Mouse (Mus musculus) ES-E14 (cell line): Measurements from ENCODE around the gene Sim1. TPM values are rescaled to one million over a fixed set of nuclear protein-coding genes. Genes with fewer than 3 reads are reported as not detected.
A peak's percentile ranks its signal among the peaks of the same experiment; 100 is the strongest.

ENCODE experiments used
- DNase-seq: peaks from one replicate; pipeline ENCODE4 v3.0.0-alpha.2; 2013; ENCODE audit warnings: low read depth, low spot score
- H3K27ac ChIP-seq: 2 replicates; pipeline ENCODE4 v1.5.1; 2012; ENCODE audit warnings: low read depth, mild to moderate bottlenecking, low read length, moderate library complexity, mixed read lengths; ENCODE audit not compliant: poor library complexity, insufficient read depth, severe bottlenecking
- H3K36me3 ChIP-seq: 2 replicates; pipeline ENCODE4 v1.6.1; 2012; ENCODE audit warnings: mild to moderate bottlenecking, low read length, moderate library complexity, mixed read lengths; ENCODE audit not compliant: control insufficient read depth, poor library complexity, insufficient read depth, severe bottlenecking
- H3K4me1 ChIP-seq, 2 experiments: fragments of 150-350 bp in 1 of 2; sonication (generic) in 1 of 2; 2 replicates each; pipeline ENCODE4 v1.6.1; 2012; ENCODE audit warnings: low read length in 2 of 2, mild to moderate bottlenecking in 1 of 2, mixed read lengths in 1 of 2; ENCODE audit not compliant: control insufficient read depth in 2 of 2, insufficient read depth in 2 of 2, poor library complexity in 1 of 2
- H3K4me3 ChIP-seq, 2 experiments: fragments of 150-350 bp in 1 of 2; sonication (generic) in 1 of 2; 2 replicates each; pipeline ENCODE4 v1.5.1; 2012; ENCODE audit warnings: low read length in 2 of 2, low read depth in 1 of 2, mild to moderate bottlenecking in 1 of 2, mixed read lengths in 1 of 2; ENCODE audit not compliant: insufficient read depth in 1 of 2, poor library complexity in 1 of 2, severe bottlenecking in 1 of 2
- H3K9ac ChIP-seq: 2 replicates; pipeline ENCODE4 v1.6.1; 2012; ENCODE audit warnings: low read depth, mild to moderate bottlenecking, low read length, mixed read lengths; ENCODE audit not compliant: poor library complexity, insufficient read depth, severe bottlenecking
- H3K9me3 ChIP-seq: fragments of 150-350 bp; sonication (generic); 2 replicates; pipeline ENCODE4 v1.6.1; 2012; ENCODE audit warnings: low read depth, mild to moderate bottlenecking, low read length; ENCODE audit not compliant: control insufficient read depth, insufficient read depth
- CHD2 ChIP-seq: IDR thresholded peaks from 2 replicates; pipeline ENCODE4 v1.6.1; 2014; ENCODE audit warnings: mild to moderate bottlenecking, low read depth, low read length, inconsistent platforms
- HCFC1 ChIP-seq: IDR thresholded peaks from 2 replicates; pipeline ENCODE4 v1.6.1; 2012; ENCODE audit warnings: low read length, inconsistent platforms, borderline replicate concordance; ENCODE audit not compliant: insufficient read depth
- MAFK ChIP-seq: IDR thresholded peaks from 2 replicates; pipeline ENCODE4 v1.6.1; 2014; ENCODE audit warnings: mild to moderate bottlenecking, low read depth, low read length, inconsistent platforms; ENCODE audit not compliant: insufficient read depth
- ZC3H11A ChIP-seq: IDR thresholded peaks from 2 replicates; pipeline ENCODE4 v1.6.1; 2012; ENCODE audit warnings: low read depth, mild to moderate bottlenecking, inconsistent platforms, low read length, borderline replicate concordance
- ZNF384 ChIP-seq: IDR thresholded peaks from 2 replicates; pipeline ENCODE4 v1.6.1; 2012; ENCODE audit warnings: low read depth, low read length, inconsistent platforms
- in situ Hi-C, 2 experiments: fragments of 600-800 bp; cut with MboI; formaldehyde crosslinking; loops; one replicate each; pipeline ENCODE4 v1.15.1; 2025; ENCODE audit warnings: low sequenced_read_pairs in 2 of 2, inconsistent platforms in 1 of 2; ENCODE audit not compliant: unreplicated experiment in 2 of 2
- total RNA-seq: library from RNA; depleted of rRNA; stranded (reverse); fragments of 300-350 nt; gene quantifications from 2 replicates; pipeline ENCODE4 v1.2.3, GENCODE M21; 2012

Gene Sim1
- total RNA-seq, 1 experiment, result 0.13 TPM

- in situ Hi-C loops, result no loop called here
- TF ChIP-seq ZC3H11A, result no peak
- TF ChIP-seq CHD2, result no peak
- no peak for TF ChIP-seq ZNF384
- TF ChIP-seq HCFC1, result no peak
- no peak for TF ChIP-seq MAFK
Observed at GRCm38 (mm10) chr10:50892751-50893320, 1.7 kb upstream of the Sim1 start.

GRCm38 (mm10) chr10:50893546-50893945 is 1.0 kb upstream of the Sim1 start:
- in situ Hi-C loops, result no loop called here
- Histone ChIP-seq H3K27ac (no peak overlapping the region), H3K4me1 (no peaks in the 10 kb centered on the region), H3K9me3 (no peaks in the 10 kb centered on the region), H3K4me3 (no peak overlapping the region), H3K36me3 (no peaks in the 10 kb centered on the region), H3K9ac (no peak overlapping the region)
- DNase-seq, result no peak
- TF ChIP-seq HCFC1, result no peak
- TF ChIP-seq ZNF384, result no peak
- TF ChIP-seq ZC3H11A, result no peak
- no peak for TF ChIP-seq MAFK
- no peak for TF ChIP-seq CHD2

More at GRCm38 (mm10) chr10:50892751-50893320, 1.7 kb upstream of the Sim1 start:
- DNase-seq, result no peak
- no peak overlapping the region for H3K9ac ChIP-seq
- no peaks in the 10 kb centered on the region for H3K36me3 ChIP-seq
- H3K9me3 ChIP-seq, result no peaks in the 10 kb centered on the region
- no peaks in the 10 kb centered on the region for H3K4me1 ChIP-seq
- no peak overlapping the region for H3K27ac ChIP-seq
- H3K4me3 ChIP-seq, result no peak overlapping the region

- Histone ChIP-seq H3K9me3 (no peaks in the 10 kb centered on the region), H3K36me3 (no peaks in the 10 kb centered on the region), H3K4me1 (no peaks in the 10 kb centered on the region), H3K4me3 (peak overlapping the region; percentile 58 to 59), H3K9ac (no peak overlapping the region), H3K27ac (no peak overlapping the region)
- no peak for TF ChIP-seq MAFK
- no peak for TF ChIP-seq ZC3H11A
- TF ChIP-seq HCFC1, result no peak
- no peak for TF ChIP-seq CHD2
- no peak for TF ChIP-seq ZNF384
- no peak for DNase-seq
- in situ Hi-C loops, result no loop called here
Observed at GRCm38 (mm10) chr10:50895091-50895790, 687 bp downstream of the Sim1 start.

GRCm38 (mm10) chr10:50895881-50896766 is 1.6 kb downstream of the Sim1 start:
- in situ Hi-C loops, result no loop called here
- no peak overlapping the region for H3K27ac ChIP-seq
- DNase-seq, result no peak
- no peak overlapping the region for H3K9ac ChIP-seq
- no peaks in the 10 kb centered on the region for H3K36me3 ChIP-seq
- H3K4me3 ChIP-seq, result no peak overlapping the region
- H3K4me1 ChIP-seq, result peaks cover 0 to 3% of the 10 kb centered on the region in 2 experiments; a peak in 2 of 4 replicates
- H3K9me3 ChIP-seq, result no peaks in the 10 kb centered on the region
- no peak for TF ChIP-seq ZC3H11A
- TF ChIP-seq CHD2, result no peak
- TF ChIP-seq MAFK, result no peak
- no peak for TF ChIP-seq HCFC1
- TF ChIP-seq ZNF384, result no peak
